Mouse (Mus musculus) liver, postnatal 0 days (tissue): Measurements from ENCODE around the gene Clpx.

Experiments
- CTCF ChIP-seq: sonication (generic); IDR thresholded peaks from 2 replicates; pipeline ENCODE4 v1.5.1; 2016; ENCODE audit warnings: antibody characterized with exemption, low read depth
- EP300 ChIP-seq: IDR thresholded peaks from 2 replicates; pipeline ENCODE4 v1.6.1; 2016; ENCODE audit warnings: antibody characterized with exemption, low read depth, mild to moderate bottlenecking

- TF ChIP-seq CTCF (no peak), EP300 (no peak)
These were observed 45.7 kb upstream of the Clpx start for GRCm38 (mm10) chr9:65248377-65248690.
